Mouse (Mus musculus) liver, embryonic 16.5 days (tissue): ENCODE measurements around the gene Rnaset2a. TPM values are rescaled to one million over a fixed set of nuclear protein-coding genes. Genes with fewer than 3 reads are reported as not detected.
"Not testable (repeated sequence)": the region's sequence is repeated elsewhere in the genome, so short reads cannot be mapped to it uniquely, and the experiment has no call there.

Experiments
- ATAC-seq: fragments of 200-750 bp; cut with Nextera tagmentation; 2 replicates; pipeline ENCODE4 v1.8.0; 2017; ENCODE audit warnings: low read depth, mild to moderate bottlenecking, moderate number of reproducible peaks, moderate library complexity
- H3K27ac ChIP-seq: fragments of 300-500 bp; sonication (generic); 2 replicates; pipeline ENCODE4 v1.5.1; 2014; ENCODE audit warnings: mild to moderate bottlenecking, low read length
- H3K27me3 ChIP-seq: fragments of 300-500 bp; sonication (generic); 2 replicates; pipeline ENCODE4 v1.6.1; 2014; ENCODE audit warnings: low read depth, low read length, mixed read lengths; ENCODE audit not compliant: control insufficient read depth, insufficient read depth
- H3K36me3 ChIP-seq: fragments of 300-500 bp; sonication (generic); 2 replicates; pipeline ENCODE4 v1.6.1; 2014; ENCODE audit warnings: mild to moderate bottlenecking; ENCODE audit not compliant: control insufficient read depth, insufficient read depth
- H3K4me1 ChIP-seq: fragments of 300-500 bp; sonication (generic); 2 replicates; pipeline ENCODE4 v1.6.1; 2014; ENCODE audit warnings: low read depth, low read length, mixed read lengths; ENCODE audit not compliant: control insufficient read depth
- H3K4me2 ChIP-seq: fragments of 300-500 bp; sonication (generic); 2 replicates; pipeline ENCODE4 v1.6.1; 2014; ENCODE audit warnings: low read depth, low read length, mixed read lengths
- H3K4me3 ChIP-seq: fragments of 300-500 bp; sonication (generic); 2 replicates; pipeline ENCODE4 v1.5.1; 2014; ENCODE audit warnings: low read depth, mild to moderate bottlenecking, low read length
- H3K9ac ChIP-seq: fragments of 300-500 bp; sonication (generic); 2 replicates; pipeline ENCODE4 v1.6.1; 2014; ENCODE audit warnings: low read depth, low read length
- H3K9me3 ChIP-seq: fragments of 300-500 bp; sonication (generic); replicated peaks from 2 replicates; pipeline ENCODE4 v1.6.1; 2016; ENCODE audit warnings: low read length; ENCODE audit not compliant: control insufficient read depth
- WGBS: fragments of 180-500 bp; shearing (Covaris S2); extraction: QIAGEN DNeasy Blood & Tissue Kit; methylation state at CpG from one replicate; pipeline ENCODE4 v1.1.7; 2014; ENCODE audit not compliant: insufficient replicate concordance; 5-methylcytosine and 5-hydroxymethylcytosine counted together
- polyA plus RNA-seq: library from polyadenylated mRNA; unstranded; fragments of >200 nt; fragmentation: Nextera tagmentation; extraction: Ambion mirVana; gene quantifications from 2 replicates; pipeline ENCODE4 v1.2.1, GENCODE M21; 2015

The Rnaset2a gene
- polyA plus RNA-seq, 1 experiment from 2014 or later: 17.2 TPM

- no CpG with 5 or more reads among the region's 6 CpGs for WGBS
- H3K36me3 ChIP-seq, H3K9ac ChIP-seq, H3K4me2 ChIP-seq, H3K27ac ChIP-seq, H3K4me1 ChIP-seq, H3K27me3 ChIP-seq, H3K9me3 ChIP-seq, H3K4me3 ChIP-seq, ATAC-seq: not testable (repeated sequence)
These were observed 31.0 kb downstream of the Rnaset2a start for GRCm38 (mm10) chr17:8116928-8117327.

GRCm38 (mm10) chr17:8116378-8116777, 31.5 kb downstream of the Rnaset2a start:
- H3K4me3 ChIP-seq, H3K9ac ChIP-seq, H3K4me1 ChIP-seq, ATAC-seq, H3K27ac ChIP-seq, H3K9me3 ChIP-seq, H3K27me3 ChIP-seq, H3K4me2 ChIP-seq, H3K36me3 ChIP-seq: not testable (repeated sequence)
- WGBS: 10% methylated on average over 6 of the region's 11 CpGs

DNA sequence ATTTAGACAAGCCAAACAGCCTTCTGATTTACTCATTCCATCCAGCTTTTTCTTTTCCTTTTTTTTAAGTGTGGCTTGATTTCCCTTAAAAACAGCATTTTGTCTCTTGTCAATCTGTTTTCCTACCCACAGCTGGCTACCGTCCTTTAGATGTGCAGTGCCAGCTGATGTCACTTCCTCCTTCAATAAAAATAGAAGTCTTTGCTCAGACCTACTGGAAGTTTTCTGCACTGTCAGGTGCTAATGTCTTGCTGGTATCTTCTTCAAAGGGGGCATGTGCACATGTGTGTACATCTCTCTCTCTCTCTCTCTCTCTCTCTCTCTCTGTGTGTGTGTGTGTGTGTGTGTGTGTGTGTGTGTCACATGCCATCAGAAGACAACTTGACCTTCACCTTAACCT, 35.7 kb downstream of the Rnaset2a start:
- H3K4me2 ChIP-seq, H3K36me3 ChIP-seq, H3K4me3 ChIP-seq, H3K27me3 ChIP-seq, ATAC-seq, H3K9me3 ChIP-seq, H3K9ac ChIP-seq, H3K4me1 ChIP-seq, H3K27ac ChIP-seq: not testable (repeated sequence)
- no CpG with 5 or more reads among the region's 1 CpGs for WGBS

- not testable (repeated sequence) for H3K4me1 ChIP-seq, H3K36me3 ChIP-seq, ATAC-seq, H3K27ac ChIP-seq, H3K9ac ChIP-seq, H3K27me3 ChIP-seq, H3K4me2 ChIP-seq, H3K4me3 ChIP-seq, H3K9me3 ChIP-seq
- WGBS: 38% methylated on average over 2 of the region's 6 CpGs
These were observed 46.6 kb downstream of the Rnaset2a start for GRCm38 (mm10) chr17:8101297-8101609.

DNA sequence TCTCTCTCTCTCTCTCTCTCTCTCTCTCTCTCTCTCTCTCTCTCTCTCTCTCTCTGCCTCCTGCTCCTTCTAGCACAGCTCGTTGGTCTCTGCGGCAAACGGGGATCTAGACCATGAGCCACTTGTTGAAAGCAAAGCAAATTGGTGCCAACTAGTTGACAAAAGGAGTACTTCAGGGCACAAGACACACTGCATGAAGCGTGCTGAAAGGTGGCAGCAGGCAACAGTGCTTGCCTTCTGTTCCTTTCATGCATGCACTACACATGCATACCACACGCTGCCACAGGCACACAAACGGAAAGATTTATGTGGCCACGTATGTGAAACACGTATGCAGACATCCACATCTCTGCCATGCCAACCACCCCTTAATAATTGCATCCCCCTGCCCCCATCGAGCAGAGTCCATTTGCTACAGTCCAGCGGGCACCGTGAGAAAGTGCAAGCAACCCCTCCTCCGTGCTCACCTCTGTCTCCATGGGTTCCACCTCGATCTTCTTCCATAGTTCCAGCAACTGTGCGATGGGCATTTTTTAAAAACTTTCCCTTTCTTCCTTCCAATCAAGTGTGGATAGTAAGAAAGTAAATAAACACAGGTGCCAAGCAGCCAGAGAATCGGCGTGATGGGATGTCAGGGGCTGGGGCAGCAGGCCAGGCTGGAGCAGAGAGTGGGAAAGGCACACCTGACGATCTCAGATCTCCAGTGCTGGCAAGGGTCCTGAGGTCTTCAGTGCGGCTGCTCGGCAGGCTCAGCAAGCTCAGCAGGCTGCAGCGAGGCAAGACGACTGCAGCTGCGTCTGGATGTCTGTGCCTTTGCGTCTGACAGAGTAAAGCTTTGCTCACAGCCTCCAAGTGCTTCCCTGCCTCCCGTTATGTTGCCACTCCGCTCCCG, 47.2 kb downstream of the Rnaset2a start:
- not testable (repeated sequence) for H3K27me3 ChIP-seq, H3K9me3 ChIP-seq, H3K27ac ChIP-seq, H3K4me2 ChIP-seq, H3K4me1 ChIP-seq, H3K36me3 ChIP-seq, H3K4me3 ChIP-seq, ATAC-seq, H3K9ac ChIP-seq
- WGBS: 58% methylated on average over 7 of the region's 26 CpGs

- H3K4me2 ChIP-seq, H3K4me3 ChIP-seq, H3K27ac ChIP-seq, H3K4me1 ChIP-seq, H3K27me3 ChIP-seq, H3K9ac ChIP-seq, ATAC-seq, H3K36me3 ChIP-seq, H3K9me3 ChIP-seq: not testable (repeated sequence)
- WGBS: 54% methylated on average over 3 of the region's 5 CpGs
These were observed 51.7 kb downstream of the Rnaset2a start for GRCm38 (mm10) chr17:8096199-8096598.

- 56% methylated on average over 3 of the region's 5 CpGs for WGBS
- not testable (repeated sequence) for H3K4me3 ChIP-seq, H3K9me3 ChIP-seq, H3K9ac ChIP-seq, H3K36me3 ChIP-seq, H3K27me3 ChIP-seq, ATAC-seq, H3K4me1 ChIP-seq, H3K27ac ChIP-seq, H3K4me2 ChIP-seq
These were observed 52.2 kb downstream of the Rnaset2a start for GRCm38 (mm10) chr17:8095653-8096052.

DNA sequence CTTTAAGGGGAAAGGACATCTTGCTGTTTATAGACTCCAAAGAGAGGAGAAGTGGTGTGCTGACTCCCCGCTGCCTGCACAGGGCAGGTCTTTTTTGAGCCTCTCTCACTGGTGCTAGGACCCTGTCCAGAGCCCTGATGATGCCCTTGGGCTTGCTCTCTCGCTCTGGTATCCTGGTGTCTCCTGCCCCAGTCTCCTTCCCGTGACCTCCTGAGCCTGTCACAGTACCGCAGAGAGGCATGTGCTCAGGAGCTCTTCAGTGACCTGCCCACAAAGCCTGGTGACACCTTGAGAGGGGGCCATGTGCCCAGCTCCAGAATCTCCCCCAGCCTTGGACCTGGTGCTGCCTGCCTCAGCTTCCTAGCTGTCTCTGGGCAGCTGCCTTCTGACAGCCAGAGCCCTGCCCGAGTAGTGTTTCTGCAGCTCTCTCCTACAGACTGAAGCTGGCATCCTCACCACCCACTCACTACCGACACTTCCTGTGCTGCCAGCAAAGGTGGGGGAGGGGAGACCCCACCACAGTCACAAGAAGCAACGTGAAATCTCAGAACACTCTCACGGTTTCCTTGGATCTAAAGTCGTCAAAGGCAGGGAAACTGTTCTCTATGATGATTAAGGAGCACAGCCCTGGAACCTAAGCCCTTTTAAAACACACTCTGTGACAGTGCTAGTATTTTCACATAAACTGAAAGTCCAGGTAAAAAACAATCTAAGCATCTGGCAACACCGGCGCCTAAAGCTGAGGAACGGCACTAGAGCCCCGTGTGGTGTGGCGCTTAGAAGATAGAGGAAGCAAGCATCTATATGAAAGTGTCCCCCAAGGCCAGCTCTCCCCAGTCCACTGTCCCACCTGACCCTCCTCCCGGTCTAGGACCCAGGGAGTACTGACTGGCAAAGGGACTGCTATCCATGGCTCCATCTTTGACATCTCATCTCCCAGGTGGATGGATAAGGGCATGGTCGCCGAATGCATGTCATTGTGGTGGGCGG, 55.1 kb downstream of the Rnaset2a start:
- H3K4me1 ChIP-seq, H3K9me3 ChIP-seq, H3K36me3 ChIP-seq, H3K4me2 ChIP-seq, H3K27me3 ChIP-seq, ATAC-seq, H3K27ac ChIP-seq, H3K4me3 ChIP-seq, H3K9ac ChIP-seq: not testable (repeated sequence)
- WGBS: 39% methylated on average over 3 of the region's 18 CpGs

- not testable (repeated sequence) for H3K9ac ChIP-seq, H3K27me3 ChIP-seq, H3K9me3 ChIP-seq, H3K4me2 ChIP-seq, H3K4me3 ChIP-seq, H3K4me1 ChIP-seq, H3K27ac ChIP-seq, ATAC-seq, H3K36me3 ChIP-seq
- WGBS: 72% methylated on average over 14 of the region's 14 CpGs
These were observed 56.6 kb downstream of the Rnaset2a start for GRCm38 (mm10) chr17:8091320-8091719.
